Mouse (Mus musculus) kidney, embryonic 14.5 days (tissue): ENCODE results near the gene Nutm1. TPM values are rescaled to one million over a fixed set of nuclear protein-coding genes. Genes with fewer than 3 reads are reported as not detected.
A peak's percentile ranks its signal among the peaks of the same experiment; 100 is the strongest.

Source experiments
- ATAC-seq: fragments of 200-750 bp; cut with Nextera tagmentation; 2 replicates; pipeline ENCODE4 v1.8.0; 2017; ENCODE audit warnings: moderate number of reproducible peaks, mild to moderate bottlenecking, moderate TSS enrichment, moderate library complexity; ENCODE audit not compliant: low FRiP score, low TSS enrichment
- H3K27ac ChIP-seq: fragments of 300-500 bp; sonication (generic); 2 replicates; pipeline ENCODE4 v1.5.1; 2014; ENCODE audit warnings: low read depth, mild to moderate bottlenecking, low read length, moderate library complexity, mixed read lengths
- H3K27me3 ChIP-seq: fragments of 300-500 bp; sonication (generic); 2 replicates; pipeline ENCODE4 v1.6.1; 2014; ENCODE audit warnings: mild to moderate bottlenecking, low read length; ENCODE audit not compliant: control insufficient read depth, insufficient read depth
- H3K36me3 ChIP-seq: fragments of 300-500 bp; sonication (generic); 2 replicates; pipeline ENCODE4 v1.6.1; 2014; ENCODE audit warnings: low read length, mixed read lengths; ENCODE audit not compliant: control insufficient read depth, insufficient read depth
- H3K4me1 ChIP-seq: fragments of 300-500 bp; sonication (generic); 2 replicates; pipeline ENCODE4 v1.6.1; 2014; ENCODE audit warnings: low read length, mixed read lengths; ENCODE audit not compliant: control insufficient read depth, insufficient read depth
- H3K4me2 ChIP-seq: fragments of 300-500 bp; sonication (generic); replicated peaks from 2 replicates; pipeline ENCODE4 v1.6.1; 2014; ENCODE audit warnings: low read depth, mild to moderate bottlenecking, low read length
- H3K4me3 ChIP-seq: fragments of 300-500 bp; sonication (generic); 2 replicates; pipeline ENCODE4 v1.5.1; 2014; ENCODE audit warnings: mild to moderate bottlenecking, low read length
- H3K9ac ChIP-seq: fragments of 300-500 bp; sonication (generic); 2 replicates; pipeline ENCODE4 v1.6.1; 2014; ENCODE audit warnings: low read depth, mild to moderate bottlenecking, low read length, moderate library complexity
- H3K9me3 ChIP-seq: fragments of 300-500 bp; sonication (generic); 2 replicates; pipeline ENCODE4 v1.6.1; 2016; ENCODE audit warnings: low read length; ENCODE audit not compliant: control insufficient read depth
- WGBS: fragments of 180-500 bp; shearing (Covaris S2); extraction: QIAGEN DNeasy Blood & Tissue Kit; methylation state at CpG from one replicate; pipeline ENCODE4 v1.1.7; 2014; 5-methylcytosine and 5-hydroxymethylcytosine counted together
- polyA plus RNA-seq: library from polyadenylated mRNA; unstranded; fragments of >200 nt; fragmentation: Nextera tagmentation; extraction: Ambion mirVana; gene quantifications from 2 replicates; pipeline ENCODE4 v1.2.1, GENCODE M21; 2014

Nutm1 gene
- polyA plus RNA-seq, 1 experiment from 2014 or later, result 0.07 TPM

DNA sequence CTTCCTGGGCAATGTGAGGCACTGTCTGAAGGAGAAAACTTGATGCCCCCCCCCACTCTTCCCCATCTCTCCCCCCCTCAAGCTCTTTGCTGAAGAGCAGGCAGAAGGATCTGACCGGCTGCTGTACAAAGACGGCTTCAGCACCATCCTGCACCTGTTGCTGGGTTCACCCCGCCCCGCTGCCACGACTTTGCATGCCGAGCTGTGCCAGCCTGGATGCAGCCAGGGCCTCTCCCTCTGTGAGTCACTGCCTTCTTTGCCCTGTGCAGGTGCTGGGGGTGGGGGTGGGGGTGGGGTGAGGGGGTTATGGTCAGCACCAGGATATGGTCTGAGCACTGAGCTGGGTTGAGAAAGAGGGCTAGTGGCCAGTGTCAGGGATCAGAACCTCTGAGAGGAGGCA lies 12.9 kb downstream of the Nutm1 start:
- Histone ChIP-seq H3K9me3 (no peaks in the 10 kb centered on the region), H3K4me1 (0 out of 2 replicates have a peak, but pooled peaks cover 9% of the 10 kb centered on the region), H3K27me3 (no peaks in the 10 kb centered on the region), H3K27ac (no peak overlapping the region), H3K9ac (no peak overlapping the region), H3K4me3 (no peak overlapping the region), H3K4me2 (no peak overlapping the region), H3K36me3 (peaks cover 6% of the 10 kb centered on the region; the same call in 1 of the 2 replicates)
- WGBS, result 88% methylated on average over 6 of the region's 6 CpGs
- ATAC-seq, result no peak

DNA sequence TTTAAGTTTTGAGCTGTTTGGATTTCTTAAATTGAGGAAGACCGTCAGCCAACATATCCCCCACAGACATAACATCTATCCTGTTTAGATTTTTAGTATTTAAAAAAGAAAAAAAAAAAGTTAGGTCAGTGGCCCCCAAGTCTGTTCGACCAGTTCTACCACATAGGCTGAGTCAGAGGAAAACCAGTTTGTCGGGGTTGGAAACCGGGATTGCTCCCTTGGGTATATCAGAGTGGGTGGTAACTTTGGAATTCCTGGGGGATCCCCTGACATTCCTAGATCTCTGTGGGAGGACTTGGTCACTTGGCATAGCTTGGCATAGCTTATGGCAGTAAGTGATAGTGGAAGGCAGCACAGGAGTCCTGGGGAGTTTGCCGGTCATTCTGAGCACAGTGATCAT lies 13.8 kb downstream of the Nutm1 start:
- no peak for ATAC-seq

DNA sequence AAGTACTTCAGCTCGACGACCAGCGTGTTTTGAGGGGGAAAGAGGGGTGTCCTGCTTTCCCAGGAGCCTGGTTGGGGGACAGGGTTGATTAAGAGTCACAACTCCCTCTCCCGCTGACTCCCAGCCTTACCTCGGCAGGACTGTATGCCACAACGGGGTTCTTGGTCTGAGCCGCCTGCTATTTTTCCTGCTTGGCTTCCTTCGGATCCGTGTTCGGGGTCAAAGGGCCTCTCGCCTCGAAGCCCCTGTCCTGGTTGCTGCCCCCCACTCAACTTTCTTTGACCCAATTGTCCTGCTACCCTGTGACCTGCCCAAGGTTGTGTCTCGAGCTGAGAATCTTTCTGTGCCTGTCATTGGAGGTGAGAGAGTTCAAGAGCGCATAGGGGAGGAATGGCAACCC lies 17.3 kb downstream of the Nutm1 start:
- Histone ChIP-seq H3K9me3 (no peaks in the 10 kb centered on the region), H3K27ac (no peak overlapping the region), H3K4me3 (no peak overlapping the region), H3K4me2 (no peak overlapping the region), H3K9ac (no peak overlapping the region), H3K4me1 (peaks cover 14% of the 10 kb centered on the region; the same call in 1 of the 2 replicates), H3K27me3 (no peaks in the 10 kb centered on the region), H3K36me3 (peaks cover 6% of the 10 kb centered on the region; the same call in 1 of the 2 replicates)
- ATAC-seq, result no peak
- 66% methylated on average over 14 of the region's 14 CpGs for WGBS

More for the DNA sequence above, 13.8 kb downstream of the Nutm1 start:
- peaks cover 9% of the 10 kb centered on the region; the same call in 1 of the 2 replicates for H3K4me1 ChIP-seq
- no peak overlapping the region for H3K9ac ChIP-seq
- no peak overlapping the region for H3K4me2 ChIP-seq
- H3K4me3 ChIP-seq, result no peak overlapping the region
- peaks cover 6% of the 10 kb centered on the region; the same call in 1 of the 2 replicates for H3K36me3 ChIP-seq
- H3K27ac ChIP-seq, result no peak overlapping the region
- H3K27me3 ChIP-seq, result no peaks in the 10 kb centered on the region
- WGBS, result 76% methylated on average over 5 of the region's 5 CpGs
- no peaks in the 10 kb centered on the region for H3K9me3 ChIP-seq

DNA sequence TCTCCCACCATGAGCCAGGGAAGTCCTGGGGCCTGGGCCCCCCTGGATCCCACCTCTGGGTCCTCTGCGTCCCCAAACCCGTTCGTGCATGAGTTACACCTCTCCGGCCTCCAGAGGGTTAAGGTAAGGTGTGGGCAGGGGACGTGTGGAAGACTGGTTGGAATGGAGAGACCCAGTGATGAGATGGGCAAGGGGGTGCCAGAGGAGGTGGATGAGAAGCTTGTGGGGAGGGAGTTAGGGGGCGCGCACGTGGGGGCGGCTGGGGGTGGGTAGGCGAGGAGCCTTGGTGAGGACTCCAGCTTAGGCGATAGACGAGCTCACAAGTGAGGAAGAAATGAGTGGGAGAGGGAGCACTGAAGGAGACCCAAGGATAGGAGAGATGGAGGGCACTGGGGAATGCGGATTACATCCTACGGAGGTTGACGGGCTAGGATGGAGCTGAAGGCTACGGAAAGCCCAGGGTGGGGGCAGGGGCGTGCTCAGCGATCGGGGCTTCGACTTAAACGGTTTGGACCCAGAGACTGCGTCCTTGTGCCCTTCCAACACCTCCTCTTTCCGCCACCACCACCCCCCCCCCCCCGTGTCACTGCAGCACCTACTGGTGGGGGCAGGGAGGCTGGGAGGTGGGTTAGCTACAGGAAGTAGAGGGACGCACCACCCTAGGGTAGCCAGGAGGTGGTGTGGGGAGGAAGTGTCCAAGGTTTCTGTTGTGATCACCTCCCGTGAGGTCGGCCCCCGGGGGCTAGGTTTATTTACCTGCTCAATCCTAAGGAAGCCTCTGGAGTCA lies 19.0 kb downstream of the Nutm1 start:
- peak; percentile 60 for ATAC-seq
- peaks cover 4% of the 10 kb centered on the region; the same call in 1 of the 2 replicates for H3K36me3 ChIP-seq
- peak overlapping the region; percentile 79 for H3K4me3 ChIP-seq
- no peaks in the 10 kb centered on the region for H3K9me3 ChIP-seq
- H3K4me1 ChIP-seq, result peaks cover 14% of the 10 kb centered on the region; the same call in 1 of the 2 replicates
- H3K27ac ChIP-seq, result peak overlapping the region; percentile 93
- no peaks in the 10 kb centered on the region for H3K27me3 ChIP-seq
- WGBS, result under 1% methylated on average over 26 of the region's 28 CpGs
- peak overlapping the region; percentile 81 for H3K9ac ChIP-seq
- H3K4me2 ChIP-seq, result peak overlapping the region; percentile 91

DNA sequence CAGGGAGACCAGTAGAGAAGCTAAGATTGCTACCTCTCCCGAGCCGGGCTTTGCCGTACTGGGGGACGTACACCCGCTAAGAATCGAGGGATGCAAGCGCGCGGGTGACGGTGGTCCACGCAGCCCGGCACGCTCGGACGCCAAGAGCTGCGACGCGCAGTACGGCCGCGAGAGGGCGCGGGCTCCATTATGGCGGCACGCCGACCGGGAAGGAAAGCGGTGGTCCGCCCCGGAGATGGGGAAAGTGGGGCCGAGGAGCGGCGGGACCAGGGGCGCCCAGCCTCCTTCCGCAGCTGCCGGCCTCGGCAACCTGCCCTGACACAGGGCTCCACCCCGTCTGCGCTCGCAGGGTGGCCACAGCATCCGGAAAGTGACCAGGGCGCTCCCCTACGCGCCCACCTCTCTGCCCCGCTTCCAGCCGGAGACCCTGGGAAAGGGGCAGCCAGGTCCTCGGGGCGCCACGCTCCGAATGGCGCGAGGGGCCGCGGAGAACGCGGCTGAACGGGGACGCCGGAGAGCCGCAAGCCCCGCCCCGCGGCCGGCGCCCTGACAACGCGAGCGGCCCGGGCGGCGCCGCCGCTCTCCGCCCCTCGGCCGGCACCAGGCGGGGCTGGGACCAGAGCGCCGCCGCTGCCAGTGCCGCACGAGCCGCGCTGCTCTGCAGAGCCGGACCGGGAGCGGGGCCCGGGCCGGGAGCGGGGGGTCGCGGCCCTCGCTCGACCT lies 19.7 kb downstream of the Nutm1 start, which contains the start of gene Lpcat4:
Gene Lpcat4, plus strand, starts transcription at position 257 of the 723 bp plus-strand sequence.
- WGBS, result under 1% methylated on average over 58 of the region's 94 CpGs
- H3K4me3 ChIP-seq, result peak within 1 kb of the TSS; percentile 79
- H3K36me3 ChIP-seq, result peaks cover 4% of the 10 kb centered on the region; the same call in 1 of the 2 replicates
- H3K4me2 ChIP-seq, result peak within 1 kb of the TSS; percentile 91
- H3K9me3 ChIP-seq, result no peaks in the 10 kb centered on the region
- peak within 1 kb of the TSS; percentile 93 for H3K27ac ChIP-seq
- peak within 1 kb of the TSS; percentile 81 for H3K9ac ChIP-seq
- ATAC-seq, result peak; percentile 90
- no peaks in the 10 kb centered on the region for H3K27me3 ChIP-seq
- peaks cover 14% of the 10 kb centered on the region; the same call in 1 of the 2 replicates for H3K4me1 ChIP-seq

DNA sequence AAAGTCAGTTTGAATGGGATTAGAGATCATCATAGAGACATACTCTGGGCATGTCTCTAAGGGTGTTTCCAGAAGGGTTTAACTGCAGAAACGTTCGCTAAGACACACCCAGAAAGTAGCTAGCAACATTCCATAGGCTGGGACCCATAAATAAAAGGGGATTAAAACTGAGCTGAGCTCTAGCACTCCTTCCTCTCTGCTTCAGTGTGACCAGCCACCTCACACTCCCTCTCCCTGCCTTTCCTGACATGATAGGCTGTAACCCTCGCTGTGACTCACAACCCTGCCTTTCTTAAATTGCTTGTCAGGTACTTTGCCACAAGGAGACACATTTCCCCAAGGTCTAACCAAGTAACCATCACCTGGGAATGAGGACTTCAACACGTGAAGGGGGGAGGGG lies 21.1 kb downstream of the Nutm1 start:
- Histone ChIP-seq H3K9me3 (no peaks in the 10 kb centered on the region), H3K4me3 (no peak overlapping the region), H3K4me2 (no peak overlapping the region; the same call in 1 of the 2 replicates), H3K27me3 (no peaks in the 10 kb centered on the region), H3K36me3 (no peaks in the 10 kb centered on the region), H3K4me1 (peaks cover 9% of the 10 kb centered on the region; the same call in 1 of the 2 replicates), H3K27ac (no peak overlapping the region), H3K9ac (no peak overlapping the region)
- WGBS, result 8% methylated on average over 4 of the region's 4 CpGs
- ATAC-seq, result no peak

DNA sequence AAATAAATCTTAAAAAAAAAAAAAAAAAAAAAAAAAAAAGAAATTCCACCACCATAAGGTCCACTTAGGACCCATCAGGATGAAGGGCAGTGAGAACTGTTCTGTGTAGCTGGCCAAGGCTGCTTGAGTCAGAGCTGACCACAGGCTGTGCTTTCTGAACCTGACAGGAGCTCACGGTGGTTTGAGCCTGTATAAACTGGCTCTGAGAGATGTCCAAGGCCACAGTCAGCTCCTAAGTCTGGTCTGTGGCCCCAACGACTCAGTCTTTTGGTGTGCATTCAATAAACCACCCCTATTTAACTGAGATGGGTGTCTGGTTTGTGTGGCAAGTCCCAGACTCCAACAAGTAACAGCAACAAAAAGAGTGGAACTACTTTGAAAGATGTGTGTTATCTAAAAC lies 22.5 kb downstream of the Nutm1 start:
- no peaks in the 10 kb centered on the region for H3K9me3 ChIP-seq
- WGBS, result 77% methylated on average over 2 of the region's 2 CpGs
- no peak overlapping the region for H3K27ac ChIP-seq
- peaks cover 6% of the 10 kb centered on the region; the same call in 1 of the 2 replicates for H3K4me1 ChIP-seq
- H3K27me3 ChIP-seq, result no peaks in the 10 kb centered on the region
- H3K4me2 ChIP-seq, result no peak overlapping the region
- H3K36me3 ChIP-seq, result no peaks in the 10 kb centered on the region
- no peak overlapping the region for H3K9ac ChIP-seq
- H3K4me3 ChIP-seq, result no peak overlapping the region
- ATAC-seq, result no peak

DNA sequence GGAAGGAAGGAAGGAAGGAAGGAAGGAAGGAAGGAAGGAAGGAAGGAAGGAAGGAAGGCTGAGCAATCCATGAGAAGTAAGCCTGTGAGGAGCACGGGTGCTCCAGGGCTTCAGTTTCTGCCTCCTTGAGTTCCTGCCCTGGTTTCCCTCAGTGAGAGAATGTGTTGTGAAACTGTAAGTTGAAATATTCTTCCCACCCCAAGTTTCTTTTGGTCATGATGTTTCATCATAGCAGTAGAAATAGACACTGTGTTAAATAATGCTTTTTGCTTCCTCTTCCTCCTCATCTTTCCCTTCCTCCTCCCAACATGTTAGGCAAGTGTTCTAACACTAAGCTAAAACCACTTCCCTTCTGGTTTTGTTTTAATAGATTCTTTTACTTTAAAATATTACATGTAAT lies 26.5 kb downstream of the Nutm1 start:
- Histone ChIP-seq H3K27me3 (no peaks in the 10 kb centered on the region), H3K9me3 (no peaks in the 10 kb centered on the region), H3K4me2 (no peak overlapping the region), H3K36me3 (no peaks in the 10 kb centered on the region), H3K4me1 (no peaks in the 10 kb centered on the region), H3K27ac (no peak overlapping the region), H3K9ac (no peak overlapping the region), H3K4me3 (no peak overlapping the region)
- WGBS, result 88% methylated on average over 1 of the region's 1 CpGs
- ATAC-seq, result no peak

DNA sequence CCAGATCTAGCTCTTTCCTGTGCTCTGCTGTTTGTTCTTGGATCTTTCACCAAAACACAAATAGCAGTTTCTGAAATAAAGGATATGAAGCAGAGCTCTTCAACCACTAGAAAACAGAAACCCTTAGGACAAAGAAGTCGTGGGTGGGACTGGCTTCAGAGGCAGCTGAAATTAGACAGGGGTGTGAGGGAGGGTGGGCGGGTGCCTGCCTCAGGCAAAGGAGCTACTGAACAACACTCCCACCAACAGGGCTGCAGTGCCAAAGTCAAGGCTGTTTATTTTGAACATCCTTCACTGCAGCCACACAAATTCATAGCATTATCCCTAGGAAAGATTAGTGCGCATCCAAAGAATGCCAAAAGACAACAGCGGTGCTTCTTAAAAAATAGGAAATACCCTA lies 34.7 kb downstream of the Nutm1 start:
- 69% methylated on average over 4 of the region's 4 CpGs for WGBS
- H3K9me3 ChIP-seq, result no peaks in the 10 kb centered on the region
- no peak for ATAC-seq
- no peak overlapping the region for H3K4me2 ChIP-seq
- no peak overlapping the region for H3K27ac ChIP-seq
- H3K9ac ChIP-seq, result no peak overlapping the region
- no peak overlapping the region for H3K4me3 ChIP-seq
- no peaks in the 10 kb centered on the region for H3K27me3 ChIP-seq
- no peaks in the 10 kb centered on the region for H3K36me3 ChIP-seq
- no peaks in the 10 kb centered on the region for H3K4me1 ChIP-seq
